Mouse (Mus musculus) adipocyte (in vitro differentiated cells): ENCODE results near the gene Flt4.

ENCODE experiments used
- DNase-seq: peaks from one replicate; pipeline ENCODE4 v3.0.0-alpha.2; 2016; ENCODE audit warnings: low spot score

The Flt4 gene

GRCm38 (mm10) chr11:49697779-49698178 is 88.7 kb downstream of the Flt4 start:
- DNase-seq = no peak

- no peak for DNase-seq
Measured at GRCm38 (mm10) chr11:49699079-49699478, 90.0 kb downstream of the Flt4 start.

GRCm38 (mm10) chr11:49702014-49702413 is 93.0 kb downstream of the Flt4 start:
- DNase-seq = no peak
